Mouse (Mus musculus) bone marrow macrophage, adult 2 months (primary cell): ENCODE measurements at regions not wholly inside any gene's neighbourhood (a gene's known extent, or its start where the extent isn't known, plus 50 kb on each side); places are given as distances from the start of the nearest gene placed in this dataset.

Source experiments
- CTCF ChIP-seq: IDR thresholded peaks from 2 replicates; pipeline ENCODE4 v1.5.1; 2012; ENCODE audit warnings: low read depth, mild to moderate bottlenecking, low read length, moderate library complexity
- POLR2A ChIP-seq: IDR thresholded peaks from 2 replicates; pipeline ENCODE4 v1.6.1; 2012; ENCODE audit warnings: mild to moderate bottlenecking, low read depth, low read length, borderline replicate concordance

- TF ChIP-seq POLR2A (no peak), CTCF (no peak)
Observed at GRCm38 (mm10) chr9:31645114-31645513, 180.9 kb upstream of the Tmem45b start.
